Mouse (Mus musculus) cerebellum, adult 2 months (tissue): ENCODE measurements at regions not wholly inside any gene's neighbourhood (a gene's known extent, or its start where the extent isn't known, plus 50 kb on each side); places are given as distances from the start of the nearest gene placed in this dataset.

Source experiments
- CTCF ChIP-seq: fragments of 200-500 bp; IDR thresholded peaks from 2 replicates; pipeline ENCODE4 v1.5.1; 2011; ENCODE audit warnings: low read depth, mild to moderate bottlenecking, control low read depth, low read length, moderate library complexity, borderline replicate concordance; ENCODE audit not compliant: insufficient read depth
- POLR2A ChIP-seq: fragments of 200-500 bp; IDR thresholded peaks from 2 replicates; pipeline ENCODE4 v1.6.1; 2011; ENCODE audit warnings: low read length, control low read depth, borderline replicate concordance; ENCODE audit not compliant: insufficient read depth

GRCm38 (mm10) chr17:10098199-10098598 lies 221.5 kb downstream of the Qk start:
- TF ChIP-seq CTCF (no peak), POLR2A (no peak)
